Mouse (Mus musculus) liver, adult 2 months (tissue): Measurements from ENCODE around the gene Slc25a15. TPM values are rescaled to one million over a fixed set of nuclear protein-coding genes. Genes with fewer than 3 reads are reported as not detected.
A peak's percentile ranks its signal among the peaks of the same experiment; 100 is the strongest.

Experiments
- DNase-seq: peaks from one replicate; pipeline ENCODE4 v3.0.0-alpha.2; 2011; ENCODE audit warnings: low read depth, low spot score; ENCODE audit errors: extremely low read depth
- H3K27ac ChIP-seq: fragments of 200-500 bp; replicated peaks from 2 replicates; pipeline ENCODE4 v1.5.1; 2012; ENCODE audit warnings: low read depth, mild to moderate bottlenecking, control low read depth, inconsistent platforms, low read length; ENCODE audit not compliant: insufficient read depth
- H3K27me3 ChIP-seq: fragments of 200-500 bp; 2 replicates; pipeline ENCODE4 v1.6.1; 2012; ENCODE audit warnings: mild to moderate bottlenecking, moderate library complexity, low read length, inconsistent platforms; ENCODE audit not compliant: control insufficient read depth, insufficient read depth
- H3K36me3 ChIP-seq: fragments of 200-500 bp; 2 replicates; pipeline ENCODE4 v1.6.1; 2012; ENCODE audit warnings: low read length, inconsistent platforms; ENCODE audit not compliant: control insufficient read depth, insufficient read depth
- H3K4me1 ChIP-seq: fragments of 200-500 bp; 2 replicates; pipeline ENCODE4 v1.6.1; 2011; ENCODE audit warnings: low read length; ENCODE audit not compliant: control insufficient read depth, insufficient read depth
- H3K4me3 ChIP-seq: fragments of 200-500 bp; 2 replicates; pipeline ENCODE4 v1.5.1; 2011; ENCODE audit warnings: low read depth, mild to moderate bottlenecking, control low read depth, low read length, moderate library complexity; ENCODE audit not compliant: insufficient read depth
- H3K79me2 ChIP-seq: fragments of 200-500 bp; 2 replicates; pipeline ENCODE4 v1.6.1; 2012; ENCODE audit warnings: inconsistent platforms, mild to moderate bottlenecking, low read length, moderate library complexity; ENCODE audit not compliant: control insufficient read depth, insufficient read depth
- H3K9ac ChIP-seq: fragments of 200-500 bp; 2 replicates; pipeline ENCODE4 v1.6.1; 2012; ENCODE audit warnings: low read depth, mild to moderate bottlenecking, control low read depth, inconsistent platforms, low read length
- CTCF ChIP-seq: fragments of 200-500 bp; IDR thresholded peaks from 2 replicates; pipeline ENCODE4 v1.5.1; 2011; ENCODE audit warnings: low read depth, low read length, control low read depth
- POLR2A ChIP-seq: fragments of 200-500 bp; IDR thresholded peaks from 2 replicates; pipeline ENCODE4 v1.6.1; 2011; ENCODE audit warnings: low read length, control low read depth; ENCODE audit not compliant: insufficient read depth; ENCODE audit errors: extremely low read depth
- WGBS: fragments of 180-500 bp; shearing (Covaris S2); methylation state at CpG from one replicate; pipeline ENCODE4 v1.1.7; 2018; 5-methylcytosine and 5-hydroxymethylcytosine counted together
- polyA plus RNA-seq: library from polyadenylated mRNA; depleted of rRNA; stranded (reverse); fragments of >200 nt; gene quantifications from 2 replicates; pipeline ENCODE4 v1.2.3, GENCODE M21; 2012; rRNA removed
- total RNA-seq: library from RNA; depleted of rRNA; stranded (reverse); fragments of >200 nt; gene quantifications from 2 replicates; pipeline ENCODE4 v1.2.3, GENCODE M21; 2014; rRNA removed

Gene Slc25a15
- total and polyA plus RNA-seq, 2 experiments: 107 to 228 TPM

DNA sequence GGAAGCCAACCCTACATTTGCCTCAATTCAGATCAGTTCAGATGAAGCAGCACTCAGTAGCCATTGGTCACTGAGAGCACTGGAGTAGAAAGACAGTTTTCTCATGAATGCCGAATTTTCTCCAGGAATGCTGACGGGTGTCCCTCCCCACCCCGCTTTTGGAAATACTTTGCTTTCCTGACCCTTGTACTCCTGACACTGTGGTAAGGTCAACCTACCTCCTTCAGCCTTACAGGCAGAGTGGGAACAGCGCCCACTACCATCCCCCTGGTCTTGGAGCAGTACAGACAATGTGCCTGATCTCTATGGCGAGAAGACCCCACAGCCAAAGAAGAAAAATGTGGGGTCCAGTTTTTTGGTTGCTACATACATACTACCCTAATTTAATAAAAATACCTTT lies 22.1 kb downstream of the Slc25a15 start:
- Histone ChIP-seq H3K4me1 (no peaks in the 10 kb centered on the region; the same call in 1 of the 2 replicates), H3K9ac (no peak overlapping the region), H3K4me3 (no peak overlapping the region), H3K27me3 (no peaks in the 10 kb centered on the region), H3K27ac (no peak overlapping the region), H3K36me3 (peaks cover 81% of the 10 kb centered on the region), H3K79me2 (no peaks in the 10 kb centered on the region)
- peak; percentile 17 for DNase-seq
- whole genome bisulfite sequencing: 87% methylated on average over 5 of the region's 5 CpGs
- TF ChIP-seq POLR2A: no peak
- TF ChIP-seq CTCF: no peak

DNA sequence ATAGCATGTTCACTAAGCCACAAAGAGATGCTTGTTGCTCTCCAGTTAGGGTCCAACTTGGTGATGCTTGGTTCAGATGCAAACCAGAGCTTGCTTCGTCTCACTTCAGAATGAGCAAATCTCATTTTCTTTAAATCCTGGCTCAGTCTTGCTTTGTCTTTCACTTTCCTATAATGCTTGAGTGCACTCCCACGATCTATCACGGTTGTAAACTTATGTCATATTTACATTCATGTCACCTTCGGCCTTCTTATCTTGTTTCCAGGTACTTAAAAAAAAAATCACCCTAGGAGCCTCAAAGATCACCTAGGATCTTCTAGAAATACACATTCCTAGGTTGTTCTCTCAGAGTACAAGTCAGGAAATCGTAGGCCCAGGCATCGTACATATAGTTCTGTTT lies 38.5 kb downstream of the Slc25a15 start:
- no peak overlapping the region for H3K4me3 ChIP-seq
- no peak for DNase-seq
- TF ChIP-seq POLR2A (no peak), CTCF (no peak)
- H3K27me3 ChIP-seq: no peaks in the 10 kb centered on the region
- 78% methylated on average over 6 of the region's 6 CpGs for WGBS
- H3K9ac ChIP-seq: no peak overlapping the region
- no peaks in the 10 kb centered on the region for H3K36me3 ChIP-seq
- no peak overlapping the region for H3K27ac ChIP-seq
- no peaks in the 10 kb centered on the region for H3K4me1 ChIP-seq
- H3K79me2 ChIP-seq: no peaks in the 10 kb centered on the region

DNA sequence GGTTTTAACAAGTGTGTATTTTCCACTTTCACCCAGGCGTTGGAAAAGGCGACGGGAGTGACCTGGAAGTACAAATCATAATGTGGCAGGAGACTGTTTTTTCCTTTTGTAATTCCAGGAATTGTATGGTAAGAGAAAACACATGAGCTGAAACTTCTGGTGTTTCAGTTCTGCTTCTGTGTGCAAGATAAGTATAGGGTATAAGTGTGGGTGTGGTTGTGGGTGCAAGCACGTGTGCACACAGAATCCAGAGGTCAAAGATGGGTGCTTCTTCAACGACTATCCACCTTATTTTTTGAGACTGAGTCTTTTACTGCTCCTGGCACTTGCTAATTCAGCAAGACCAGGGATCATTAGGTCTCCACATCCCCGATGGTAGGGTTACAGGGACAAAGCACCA lies 39.0 kb downstream of the Slc25a15 start:
- DNase-seq: no peak

DNA sequence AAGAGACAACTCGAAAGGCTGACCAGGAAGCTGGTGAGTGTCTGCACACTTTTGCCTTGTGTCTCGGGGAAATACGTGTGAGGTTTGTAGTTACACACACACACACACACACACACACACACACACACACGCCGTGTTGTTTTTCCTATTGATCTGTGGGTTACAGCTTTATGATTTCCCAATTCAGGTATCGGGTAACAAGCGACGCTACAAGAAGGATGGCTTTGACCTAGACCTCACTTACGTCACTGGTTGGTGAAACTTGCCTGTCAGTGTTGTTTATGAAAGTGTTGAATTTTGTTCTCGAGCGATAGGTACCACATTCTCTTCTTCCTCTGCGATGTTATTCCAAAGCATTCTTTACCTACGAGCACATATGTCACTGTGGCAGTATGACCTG lies 63.0 kb downstream of the Slc25a15 start:
- peaks cover 5% of the 10 kb centered on the region; the same call in 1 of the 2 replicates for H3K4me1 ChIP-seq
- H3K4me3 ChIP-seq: no peak overlapping the region
- H3K79me2 ChIP-seq: no peaks in the 10 kb centered on the region
- no peaks in the 10 kb centered on the region for H3K27me3 ChIP-seq
- DNase-seq: peak; percentile 87
- H3K9ac ChIP-seq: no peak overlapping the region
- TF ChIP-seq CTCF (no peak), POLR2A (no peak)
- 19% methylated on average over 13 of the region's 13 CpGs for WGBS
- H3K36me3 ChIP-seq: no peaks in the 10 kb centered on the region
- no peak overlapping the region for H3K27ac ChIP-seq

More for the DNA sequence above, 39.0 kb downstream of the Slc25a15 start:
- TF ChIP-seq POLR2A (no peak), CTCF (no peak)
- Histone ChIP-seq H3K4me3 (no peak overlapping the region), H3K9ac (no peak overlapping the region), H3K27ac (no peak overlapping the region), H3K4me1 (no peaks in the 10 kb centered on the region), H3K79me2 (no peaks in the 10 kb centered on the region), H3K27me3 (no peaks in the 10 kb centered on the region), H3K36me3 (no peaks in the 10 kb centered on the region)
- WGBS: 82% methylated on average over 6 of the region's 6 CpGs

Other genes starting within 250 kb of the Slc25a15 start
- 1.1 and 1.5 TPM in 2 replicates for gene Nek3, start 232.2 kb downstream of the Slc25a15 start, total RNA-seq
- gene Nek3, start 232.2 kb downstream of the Slc25a15 start, polyA plus RNA-seq: 0.56 and 0.71 TPM in 2 replicates
- gene Ckap2, start 212.8 kb downstream of the Slc25a15 start, total RNA-seq: 0.65 and 1.7 TPM in 2 replicates
- 0.10 and 0.18 TPM in 2 replicates for gene Ckap2, start 212.8 kb downstream of the Slc25a15 start, polyA plus RNA-seq
- gene Vps36, start 205.8 kb downstream of the Slc25a15 start, total RNA-seq: 11.2 and 14.4 TPM in 2 replicates
- gene Vps36, start 205.8 kb downstream of the Slc25a15 start, polyA plus RNA-seq: 7.0 and 7.8 TPM in 2 replicates
- 2.1 and 2.5 TPM in 2 replicates for gene Thsd1, start 171.3 kb downstream of the Slc25a15 start, total RNA-seq
- gene Thsd1, start 171.3 kb downstream of the Slc25a15 start, polyA plus RNA-seq: 1.9 and 2.1 TPM in 2 replicates
- not detected in 2 replicates for gene Tpte, start 115.2 kb downstream of the Slc25a15 start, total RNA-seq
- not detected in 2 replicates for gene Tpte, start 115.2 kb downstream of the Slc25a15 start, polyA plus RNA-seq
- gene Mrps31, start 12.8 kb upstream of the Slc25a15 start, total RNA-seq: 34.9 and 35.7 TPM in 2 replicates
- 9.4 and 9.5 TPM in 2 replicates for gene Mrps31, start 12.8 kb upstream of the Slc25a15 start, polyA plus RNA-seq